Mouse (Mus musculus) megakaryocyte, embryonic 14.5 days (primary cell): ENCODE measurements around the gene Kcnj9.

ENCODE experiments used
- FLI1 ChIP-seq: IDR thresholded peaks from 2 replicates; pipeline ENCODE4 v1.6.1; 2012; ENCODE audit warnings: low read length, inconsistent platforms, mixed read lengths
- GATA1 ChIP-seq: IDR thresholded peaks from 3 replicates; pipeline ENCODE4 v1.6.1; 2012; ENCODE audit warnings: mixed read lengths, low read length, inconsistent platforms, borderline replicate concordance

DNA sequence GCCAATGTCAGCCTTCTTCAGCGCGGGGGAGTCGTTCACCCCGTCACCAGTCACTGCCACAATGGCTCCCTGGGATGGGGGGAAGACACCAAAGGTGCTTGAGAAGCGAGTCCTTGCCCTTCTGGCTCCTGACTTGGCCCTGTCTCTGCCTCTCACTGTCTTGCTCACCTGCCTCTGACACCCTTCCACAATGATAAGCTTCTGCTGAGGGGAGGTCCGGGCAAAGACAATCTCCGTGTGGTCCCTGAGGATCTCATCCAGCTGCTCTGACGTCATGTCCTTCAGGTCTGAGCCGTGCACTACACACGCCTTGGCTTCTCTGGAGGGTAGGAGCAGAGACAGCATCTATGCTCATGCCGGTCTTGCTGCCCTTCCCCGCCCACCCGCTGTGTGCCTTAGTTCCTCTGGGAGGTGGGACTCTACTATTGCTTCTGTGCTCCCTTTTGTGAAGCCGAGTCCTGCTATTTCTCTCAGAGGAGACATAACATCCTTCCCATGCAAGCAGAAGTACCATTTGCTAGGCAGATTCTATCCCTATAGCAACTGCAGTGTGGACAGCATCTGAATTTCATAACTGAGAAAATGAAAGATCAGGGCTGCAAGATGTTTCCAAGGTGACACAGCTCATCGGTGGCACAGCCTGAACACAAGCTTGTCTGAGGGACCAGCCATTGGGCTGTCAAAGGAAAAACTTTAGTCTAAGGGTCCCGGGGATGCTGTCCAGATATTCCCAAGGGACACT, 49.2 kb downstream of the Kcnj9 start:
- TF ChIP-seq GATA1, result no peak
- no peak for TF ChIP-seq FLI1
